Mouse (Mus musculus): ENCODE results near the gene Krt36. TPM values are rescaled to one million over a fixed set of nuclear protein-coding genes. Genes with fewer than 3 reads are reported as not detected.

The Krt36 gene
- polyA plus RNA-seq, 1 experiment from 2014 or later, result not detected

- H3K4me3 ChIP-seq, result no peak within 1 kb of the TSS
- H3K36me3 ChIP-seq, result no peaks in the 10 kb centered on the region
- H3K27ac ChIP-seq (ENCODE audit: poor library complexity, severe bottlenecking), result no peak within 1 kb of the TSS
- WGBS, result 86% methylated on average over 10 of the region's 10 CpGs
- H3K9me3 ChIP-seq (replicated peaks), result 0 out of 2 replicates have a peak, but pooled peaks cover 3% of the 10 kb centered on the region
- no peak for ATAC-seq (ENCODE audit: insufficient number of reproducible peaks, low FRiP score)
- no peaks in the 10 kb centered on the region for H3K4me1 ChIP-seq (replicated peaks)
- H3K9ac ChIP-seq, result no peak within 1 kb of the TSS
- H3K27me3 ChIP-seq (replicated peaks), result 0 out of 2 replicates have a peak, but pooled peaks cover 3% of the 10 kb centered on the region
- H3K4me2 ChIP-seq, result no peak within 1 kb of the TSS
These were observed 17.6 kb downstream of the Krt36 start, which contains the start of gene Krt32 for GRCm38 (mm10) chr11:100087861-100088260. TSS of gene Krt32 (minus strand) at chr11:100088226.

GRCm38 (mm10) chr11:100073873-100074272 is 31.6 kb downstream of the Krt36 start:
- H3K4me2 ChIP-seq, result no peak overlapping the region
- no peaks in the 10 kb centered on the region for H3K36me3 ChIP-seq
- H3K9me3 ChIP-seq (replicated peaks), result no peaks in the 10 kb centered on the region
- no peak overlapping the region for H3K27ac ChIP-seq (ENCODE audit: poor library complexity, severe bottlenecking)
- no peak for ATAC-seq (ENCODE audit: insufficient number of reproducible peaks, low FRiP score)
- 56% methylated on average over 1 of the region's 1 CpGs for WGBS
- no peaks in the 10 kb centered on the region for H3K27me3 ChIP-seq (replicated peaks)
- H3K4me3 ChIP-seq, result no peak overlapping the region
- no peaks in the 10 kb centered on the region for H3K4me1 ChIP-seq (replicated peaks)
- H3K9ac ChIP-seq, result no peak overlapping the region

GRCm38 (mm10) chr11:100067293-100068036 is 38.0 kb downstream of the Krt36 start:
- H3K9me3 ChIP-seq (replicated peaks), result no peaks in the 10 kb centered on the region
- no peak overlapping the region for H3K9ac ChIP-seq
- H3K27me3 ChIP-seq (replicated peaks), result no peaks in the 10 kb centered on the region
- no peaks in the 10 kb centered on the region for H3K36me3 ChIP-seq
- no peak overlapping the region for H3K4me2 ChIP-seq
- no peak for ATAC-seq (ENCODE audit: insufficient number of reproducible peaks, low FRiP score)
- H3K27ac ChIP-seq (ENCODE audit: poor library complexity, severe bottlenecking), result no peak overlapping the region
- 64% methylated on average over 17 of the region's 17 CpGs for WGBS
- peaks cover 15% of the 10 kb centered on the region for H3K4me1 ChIP-seq (replicated peaks)
- no peak overlapping the region for H3K4me3 ChIP-seq

GRCm38 (mm10) chr11:100066236-100067010 is 39.0 kb downstream of the Krt36 start:
- Histone ChIP-seq H3K4me1 (replicated peaks) (peaks cover 15% of the 10 kb centered on the region), H3K9ac (no peak overlapping the region), H3K4me3 (no peak overlapping the region), H3K27me3 (replicated peaks) (no peaks in the 10 kb centered on the region), H3K36me3 (no peaks in the 10 kb centered on the region), H3K9me3 (replicated peaks) (no peaks in the 10 kb centered on the region), H3K4me2 (no peak overlapping the region), H3K27ac (ENCODE audit: poor library complexity, severe bottlenecking) (no peak overlapping the region)
- ATAC-seq (ENCODE audit: insufficient number of reproducible peaks, low FRiP score), result no peak
- WGBS, result 50% methylated on average over 12 of the region's 12 CpGs

- H3K9ac ChIP-seq, result no peak overlapping the region
- H3K27ac ChIP-seq (ENCODE audit: poor library complexity, severe bottlenecking), result no peak overlapping the region
- no peak for ATAC-seq (ENCODE audit: insufficient number of reproducible peaks, low FRiP score)
- no peak overlapping the region for H3K4me2 ChIP-seq
- no peaks in the 10 kb centered on the region for H3K9me3 ChIP-seq (replicated peaks)
- H3K4me3 ChIP-seq, result no peak overlapping the region
- WGBS, result 73% methylated on average over 8 of the region's 8 CpGs
- no peaks in the 10 kb centered on the region for H3K27me3 ChIP-seq (replicated peaks)
- H3K36me3 ChIP-seq, result no peaks in the 10 kb centered on the region
- no peaks in the 10 kb centered on the region for H3K4me1 ChIP-seq (replicated peaks)
These were observed 46.6 kb downstream of the Krt36 start for GRCm38 (mm10) chr11:100058875-100059274.

DNA sequence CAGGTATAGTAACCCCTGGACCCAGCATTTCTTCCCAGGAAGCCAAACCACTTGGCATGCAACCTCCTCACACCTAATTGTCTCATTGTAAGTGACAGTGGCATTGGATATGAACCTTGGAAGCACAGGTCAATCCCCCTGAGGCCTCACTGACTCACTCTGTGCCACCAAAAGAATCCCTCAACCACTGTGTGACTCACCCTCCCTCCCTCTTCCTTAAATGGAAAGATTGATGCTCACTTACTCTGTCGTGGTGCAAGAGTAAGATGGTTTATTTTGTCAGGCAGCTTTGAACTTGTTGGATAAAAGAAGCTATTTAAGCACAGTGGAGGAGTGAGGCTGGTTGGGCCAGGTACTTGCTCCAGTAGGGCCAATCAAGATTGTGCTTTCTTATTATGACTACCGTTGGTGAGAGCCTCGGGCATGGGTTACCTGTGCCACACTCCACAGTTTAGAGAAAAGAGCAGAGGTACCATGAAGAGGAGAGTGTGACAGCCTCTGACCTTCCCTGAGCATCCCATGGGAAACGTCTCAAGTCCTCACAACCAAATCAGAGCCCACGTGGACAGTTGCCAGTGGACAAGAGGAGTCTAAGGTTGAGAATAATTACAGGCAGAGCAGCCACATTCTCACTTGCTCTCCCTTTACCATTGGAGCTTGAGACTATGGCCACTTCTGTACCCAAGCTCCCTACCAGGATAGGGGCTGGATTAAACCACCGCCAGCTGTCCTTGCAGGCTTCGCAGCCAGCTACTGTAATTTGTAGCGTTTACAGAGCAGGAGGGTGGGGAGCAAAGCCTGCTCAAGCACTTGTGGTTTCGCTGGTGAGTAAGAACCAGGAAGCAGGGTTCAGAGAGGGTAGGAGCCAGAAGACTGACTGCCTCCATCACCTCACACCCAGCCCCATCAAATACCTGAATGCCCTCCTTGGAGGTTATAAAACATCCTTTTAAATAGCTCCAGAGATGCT is 49.5 kb downstream of the Krt36 start:
- H3K36me3 ChIP-seq, result no peaks in the 10 kb centered on the region
- no peaks in the 10 kb centered on the region for H3K4me1 ChIP-seq (replicated peaks)
- 63% methylated on average over 9 of the region's 9 CpGs for WGBS
- H3K9ac ChIP-seq, result no peak overlapping the region
- ATAC-seq (ENCODE audit: insufficient number of reproducible peaks, low FRiP score), result no peak
- H3K4me2 ChIP-seq, result no peak overlapping the region
- H3K9me3 ChIP-seq (replicated peaks), result no peaks in the 10 kb centered on the region
- H3K27ac ChIP-seq (ENCODE audit: poor library complexity, severe bottlenecking), result no peak overlapping the region
- no peaks in the 10 kb centered on the region for H3K27me3 ChIP-seq (replicated peaks)
- H3K4me3 ChIP-seq, result no peak overlapping the region

Other genes starting within 250 kb of the Krt36 start
- not detected in 2 replicates for gene Gm11568, start 247.7 kb downstream of the Krt36 start, polyA plus RNA-seq (2016; fragmentation: Nextera tagmentation; extraction: Ambion mirVana)
- not detected in 2 replicates for gene Gm11559, start 241.2 kb downstream of the Krt36 start, polyA plus RNA-seq (2016; fragmentation: Nextera tagmentation; extraction: Ambion mirVana)
- not detected in 2 replicates for gene Krtap9-1, start 232.2 kb downstream of the Krt36 start, polyA plus RNA-seq (2016; fragmentation: Nextera tagmentation; extraction: Ambion mirVana)
- gene Gm11567, start 226.4 kb downstream of the Krt36 start, polyA plus RNA-seq (2016; fragmentation: Nextera tagmentation; extraction: Ambion mirVana), result not detected in 2 replicates
- not detected in 2 replicates for gene Krtap31-1, start 197.7 kb downstream of the Krt36 start, polyA plus RNA-seq (2016; fragmentation: Nextera tagmentation; extraction: Ambion mirVana)
- gene Gm11565, start 190.9 kb downstream of the Krt36 start, polyA plus RNA-seq (2016; fragmentation: Nextera tagmentation; extraction: Ambion mirVana), result not detected in 2 replicates
- gene Krtap31-2, start 169.3 kb downstream of the Krt36 start, polyA plus RNA-seq (2016; fragmentation: Nextera tagmentation; extraction: Ambion mirVana), result not detected in 2 replicates
- not detected in 2 replicates for gene Krtap9-5, start 157.2 kb downstream of the Krt36 start, polyA plus RNA-seq (2016; fragmentation: Nextera tagmentation; extraction: Ambion mirVana)
- gene Krtap29-1, start 126.6 kb downstream of the Krt36 start, polyA plus RNA-seq (2016; fragmentation: Nextera tagmentation; extraction: Ambion mirVana), result not detected in 2 replicates
- gene Krtap16-1, start 119.0 kb downstream of the Krt36 start, polyA plus RNA-seq (2016; fragmentation: Nextera tagmentation; extraction: Ambion mirVana), result not detected in 2 replicates
- gene Krtap17-1, start 111.6 kb downstream of the Krt36 start, polyA plus RNA-seq (2016; fragmentation: Nextera tagmentation; extraction: Ambion mirVana), result not detected in 2 replicates
- not detected in 2 replicates for gene Krt33a, start 89.4 kb downstream of the Krt36 start, polyA plus RNA-seq (2016; fragmentation: Nextera tagmentation; extraction: Ambion mirVana)
- gene Krt33b, start 75.8 kb downstream of the Krt36 start, polyA plus RNA-seq (2016; fragmentation: Nextera tagmentation; extraction: Ambion mirVana), result not detected in 2 replicates
- not detected in 2 replicates for gene Krt34, start 64.1 kb downstream of the Krt36 start, polyA plus RNA-seq (2016; fragmentation: Nextera tagmentation; extraction: Ambion mirVana)
- gene Krt31, start 55.1 kb downstream of the Krt36 start, polyA plus RNA-seq (2016; fragmentation: Nextera tagmentation; extraction: Ambion mirVana), result not detected in 2 replicates
- not detected in 2 replicates for gene Krt32, start 17.4 kb downstream of the Krt36 start, polyA plus RNA-seq (2016; fragmentation: Nextera tagmentation; extraction: Ambion mirVana)
- gene Krt35, start 9.4 kb downstream of the Krt36 start, polyA plus RNA-seq (2016; fragmentation: Nextera tagmentation; extraction: Ambion mirVana), result not detected in 2 replicates
- gene Krt13, start 15.9 kb upstream of the Krt36 start, polyA plus RNA-seq (2016; fragmentation: Nextera tagmentation; extraction: Ambion mirVana), result 0.14 and 0.20 TPM in 2 replicates
- 0.58 and 0.69 TPM in 2 replicates for gene Krt15, start 30.3 kb upstream of the Krt36 start, polyA plus RNA-seq (2016; fragmentation: Nextera tagmentation; extraction: Ambion mirVana)
- gene Krt19, start 43.0 kb upstream of the Krt36 start, polyA plus RNA-seq (2016; fragmentation: Nextera tagmentation; extraction: Ambion mirVana), result 86.8 and 88.0 TPM in 2 replicates
- gene Krt9, start 87.6 kb upstream of the Krt36 start, polyA plus RNA-seq (2016; fragmentation: Nextera tagmentation; extraction: Ambion mirVana), result not detected in 2 replicates
- gene Krt14, start 101.9 kb upstream of the Krt36 start, polyA plus RNA-seq (2016; fragmentation: Nextera tagmentation; extraction: Ambion mirVana), result 1.3 and 2.2 TPM in 2 replicates
- gene Krt16, start 143.3 kb upstream of the Krt36 start, polyA plus RNA-seq (2016; fragmentation: Nextera tagmentation; extraction: Ambion mirVana), result not detected in 2 replicates
- gene Krt17, start 155.4 kb upstream of the Krt36 start, polyA plus RNA-seq (2016; fragmentation: Nextera tagmentation; extraction: Ambion mirVana), result 1.3 and 1.9 TPM in 2 replicates
- gene Krt42, start 164.2 kb upstream of the Krt36 start, polyA plus RNA-seq (2016; fragmentation: Nextera tagmentation; extraction: Ambion mirVana), result not detected in 2 replicates
- 1,467 and 1,522 TPM in 2 replicates for gene Eif1, start 214.3 kb upstream of the Krt36 start, polyA plus RNA-seq (2016; fragmentation: Nextera tagmentation; extraction: Ambion mirVana)
- gene Gast, start 228.8 kb upstream of the Krt36 start, polyA plus RNA-seq (2016; fragmentation: Nextera tagmentation; extraction: Ambion mirVana), result not detected in 2 replicates